Mouse (Mus musculus): ENCODE measurements around the gene Plekhg1.

DNA sequence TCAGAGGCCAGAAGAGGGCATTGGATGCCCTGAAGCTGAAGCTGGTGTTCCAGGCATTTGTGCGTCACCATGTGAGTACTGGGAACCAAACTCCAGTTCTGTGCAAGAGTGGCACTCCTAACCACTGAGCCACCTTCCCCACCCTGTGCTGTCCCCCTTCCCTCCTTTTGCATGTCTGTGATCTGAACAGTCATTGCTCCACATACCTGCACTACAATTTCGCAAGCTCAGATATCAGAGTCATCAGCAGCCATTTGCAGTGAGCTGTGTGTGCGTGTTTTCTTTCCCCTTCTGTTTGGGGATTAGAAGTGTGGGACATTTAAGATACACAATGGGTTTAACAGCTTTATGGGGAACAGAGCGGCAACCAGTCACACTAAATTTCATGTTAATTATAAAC, 46.4 kb downstream of the Plekhg1 start:
- no peak for TF ChIP-seq CTCF (IDR thresholded peaks at IDR 0.05; ENCODE audit: low read depth)
- no peak for TF ChIP-seq EP300 (IDR thresholded peaks at IDR 0.05; ENCODE audit: low read depth)

Data from liver, embryonic 14.5 days (tissue).